Mouse (Mus musculus) forebrain, embryonic 14.5 days (tissue): ENCODE data around the gene Ndufaf8. TPM values are rescaled to one million over a fixed set of nuclear protein-coding genes. Genes with fewer than 3 reads are reported as not detected.

ENCODE experiments used
- ATAC-seq: fragments of 200-750 bp; cut with Nextera tagmentation; 2 replicates; pipeline ENCODE4 v1.8.0; 2017; ENCODE audit warnings: mild to moderate bottlenecking, moderate library complexity
- DNase-seq: peaks from one replicate; pipeline ENCODE4 v3.0.0-alpha.2; 2015; ENCODE audit warnings: low spot score
- H3K27ac ChIP-seq: fragments of 300-500 bp; sonication (generic); 2 replicates; pipeline ENCODE4 v1.5.1; 2014; ENCODE audit warnings: low read depth, mild to moderate bottlenecking, control low read depth, low read length, moderate library complexity
- H3K27me3 ChIP-seq: fragments of 300-500 bp; sonication (generic); replicated peaks from 2 replicates; pipeline ENCODE4 v1.6.1; 2014; ENCODE audit warnings: low read length, control low read depth, mixed read lengths; ENCODE audit not compliant: control insufficient read depth, insufficient read depth
- H3K36me3 ChIP-seq: fragments of 300-500 bp; sonication (generic); 2 replicates; pipeline ENCODE4 v1.6.1; 2014; ENCODE audit warnings: low read length, control low read depth; ENCODE audit not compliant: control insufficient read depth, insufficient read depth
- H3K4me1 ChIP-seq: fragments of 300-500 bp; sonication (generic); 2 replicates; pipeline ENCODE4 v1.6.1; 2014; ENCODE audit warnings: antibody characterized with exemption, low read length, control low read depth; ENCODE audit not compliant: control insufficient read depth, insufficient read depth
- H3K4me2 ChIP-seq: fragments of 300-500 bp; sonication (generic); 2 replicates; pipeline ENCODE4 v1.6.1; 2014; ENCODE audit warnings: mild to moderate bottlenecking, control low read depth, low read length
- H3K4me3 ChIP-seq: fragments of 300-500 bp; sonication (generic); 2 replicates; pipeline ENCODE4 v1.5.1; 2014; ENCODE audit warnings: low read depth, low read length, control low read depth
- H3K9ac ChIP-seq: fragments of 300-500 bp; sonication (generic); 2 replicates; pipeline ENCODE4 v1.6.1; 2014; ENCODE audit warnings: mild to moderate bottlenecking, low read length, control low read depth, moderate library complexity
- H3K9me3 ChIP-seq: fragments of 300-500 bp; sonication (generic); replicated peaks from 2 replicates; pipeline ENCODE4 v1.6.1; 2016; ENCODE audit warnings: low read length, control low read depth, mixed read lengths; ENCODE audit not compliant: control insufficient read depth
- WGBS: fragments of 180-500 bp; shearing (Covaris S2); extraction: QIAGEN DNeasy Blood & Tissue Kit; methylation state at CpG from one replicate; pipeline ENCODE4 v1.1.7; 2014; 5-methylcytosine and 5-hydroxymethylcytosine counted together
- polyA plus RNA-seq: library from polyadenylated mRNA; unstranded; fragments of >200 nt; fragmentation: Nextera tagmentation; extraction: Ambion mirVana; gene quantifications from 2 replicates; pipeline ENCODE4 v1.2.1, GENCODE M21; 2014

Gene Ndufaf8
- polyA plus RNA-seq, 1 experiment from 2014 or later: 84.8 TPM

GRCm38 (mm10) chr11:120076191-120076590, 22.5 kb upstream of the Ndufaf8 start:
- Histone ChIP-seq H3K9me3 (no peaks in the 10 kb centered on the region), H3K4me3 (no peak overlapping the region), H3K9ac (no peak overlapping the region), H3K36me3 (peaks cover 93% of the 10 kb centered on the region), H3K27me3 (no peaks in the 10 kb centered on the region), H3K4me1 (no peaks in the 10 kb centered on the region), H3K27ac (no peak overlapping the region), H3K4me2 (no peak overlapping the region)
- ATAC-seq: no peak
- DNase-seq: no peak
- WGBS: 87% methylated on average over 3 of the region's 3 CpGs

- H3K4me2 ChIP-seq: no peak overlapping the region
- H3K36me3 ChIP-seq: peaks cover 73% of the 10 kb centered on the region
- WGBS: 86% methylated on average over 6 of the region's 6 CpGs
- no peak overlapping the region for H3K27ac ChIP-seq
- DNase-seq (no peak), ATAC-seq (no peak)
- H3K4me1 ChIP-seq: 0 out of 2 replicates have a peak, but pooled peaks cover 1% of the 10 kb centered on the region
- no peaks in the 10 kb centered on the region for H3K9me3 ChIP-seq
- H3K9ac ChIP-seq: no peak overlapping the region
- no peak overlapping the region for H3K4me3 ChIP-seq
- H3K27me3 ChIP-seq: no peaks in the 10 kb centered on the region
Observed at GRCm38 (mm10) chr11:120080282-120080681, 18.4 kb upstream of the Ndufaf8 start.

GRCm38 (mm10) chr11:120085891-120086627, 12.7 kb upstream of the Ndufaf8 start:
- Histone ChIP-seq H3K4me3 (peak overlapping the region; percentile 97), H3K27me3 (no peaks in the 10 kb centered on the region), H3K4me1 (peaks cover 10% of the 10 kb centered on the region), H3K36me3 (peaks cover 30% of the 10 kb centered on the region), H3K27ac (peak overlapping the region; percentile 82; the same call in 1 of the 2 replicates), H3K9me3 (no peaks in the 10 kb centered on the region), H3K9ac (peak overlapping the region; percentile 97), H3K4me2 (peak overlapping the region; percentile 98)
- under 1% methylated on average over 25 of the region's 25 CpGs for WGBS
- DNase-seq (peak; percentile 17), ATAC-seq (peak; percentile 44)

- peak within 1 kb of the TSS; percentile 97 for H3K4me3 ChIP-seq
- WGBS: under 1% methylated on average over 41 of the region's 42 CpGs
- H3K9me3 ChIP-seq: no peaks in the 10 kb centered on the region
- H3K27ac ChIP-seq: peak within 1 kb of the TSS; percentile 82; the same call in 1 of the 2 replicates
- DNase-seq (peak; percentile 99), ATAC-seq (peak; percentile 100)
- H3K4me2 ChIP-seq: peak within 1 kb of the TSS; percentile 98
- no peaks in the 10 kb centered on the region for H3K27me3 ChIP-seq
- H3K9ac ChIP-seq: peak within 1 kb of the TSS; percentile 97
- peaks cover 31% of the 10 kb centered on the region for H3K36me3 ChIP-seq
- H3K4me1 ChIP-seq: peaks cover 10% of the 10 kb centered on the region
Observed at GRCm38 (mm10) chr11:120086702-120087152, 12.0 kb upstream of the Ndufaf8 start, which contains the start of gene Cep131. TSS of gene Cep131 (minus strand) at chr11:120086827.

- ATAC-seq (no peak), DNase-seq (no peak)
- Histone ChIP-seq H3K4me2 (no peak overlapping the region), H3K36me3 (peaks cover 54% of the 10 kb centered on the region), H3K4me3 (no peak overlapping the region), H3K27ac (no peak overlapping the region), H3K27me3 (no peaks in the 10 kb centered on the region), H3K4me1 (peaks cover 5% of the 10 kb centered on the region), H3K9ac (no peak overlapping the region), H3K9me3 (no peaks in the 10 kb centered on the region)
- WGBS: 91% methylated on average over 4 of the region's 4 CpGs
Observed at GRCm38 (mm10) chr11:120090661-120091060, 8.1 kb upstream of the Ndufaf8 start.

- no peaks in the 10 kb centered on the region for H3K9me3 ChIP-seq
- no peak overlapping the region for H3K27ac ChIP-seq
- 76% methylated on average over 23 of the region's 23 CpGs for WGBS
- DNase-seq (no peak), ATAC-seq (no peak)
- no peaks in the 10 kb centered on the region for H3K27me3 ChIP-seq
- peaks cover 7% of the 10 kb centered on the region for H3K4me1 ChIP-seq
- H3K4me3 ChIP-seq: no peak overlapping the region
- no peak overlapping the region for H3K9ac ChIP-seq
- no peak overlapping the region for H3K4me2 ChIP-seq
- peaks cover 62% of the 10 kb centered on the region for H3K36me3 ChIP-seq
Observed at GRCm38 (mm10) chr11:120092817-120093591, 5.7 kb upstream of the Ndufaf8 start.

GRCm38 (mm10) chr11:120101036-120101435, 2.3 kb downstream of the Ndufaf8 start:
- peak; percentile 81 for DNase-seq
- H3K27ac ChIP-seq: no peak overlapping the region
- WGBS: 6% methylated on average over 3 of the region's 3 CpGs

GRCm38 (mm10) chr11:120103431-120103997, 4.8 kb downstream of the Ndufaf8 start:
- no peak for ATAC-seq
- no peak overlapping the region for H3K4me3 ChIP-seq
- no peaks in the 10 kb centered on the region for H3K9me3 ChIP-seq
- WGBS: 96% methylated on average over 3 of the region's 3 CpGs
- peaks cover 4% of the 10 kb centered on the region; the same call in 1 of the 2 replicates for H3K4me1 ChIP-seq
- no peak overlapping the region for H3K4me2 ChIP-seq
- no peak overlapping the region for H3K9ac ChIP-seq
- DNase-seq: no peak
- H3K27ac ChIP-seq: no peak overlapping the region
- H3K27me3 ChIP-seq: no peaks in the 10 kb centered on the region
- H3K36me3 ChIP-seq: peaks cover 47% of the 10 kb centered on the region

More at GRCm38 (mm10) chr11:120101036-120101435, 2.3 kb downstream of the Ndufaf8 start:
- Histone ChIP-seq H3K4me3 (no peak overlapping the region), H3K36me3 (peaks cover 37% of the 10 kb centered on the region), H3K4me1 (peaks cover 12% of the 10 kb centered on the region), H3K27me3 (no peaks in the 10 kb centered on the region), H3K4me2 (no peak overlapping the region), H3K9ac (no peak overlapping the region), H3K9me3 (no peaks in the 10 kb centered on the region)
- ATAC-seq: no peak
